Mouse (Mus musculus) thymus, adult 2 months (tissue): ENCODE measurements around the gene Bnipl. TPM values are rescaled to one million over a fixed set of nuclear protein-coding genes. Genes with fewer than 3 reads are reported as not detected.

Experiments used
- DNase-seq: peaks from one replicate; pipeline ENCODE4 v3.0.0; 2021
- H3K27ac ChIP-seq: fragments of 200-500 bp; 2 replicates; pipeline ENCODE4 v1.5.1; 2012; ENCODE audit warnings: low read length, control low read depth; ENCODE audit not compliant: control insufficient read depth, insufficient read depth
- H3K27me3 ChIP-seq: fragments of 200-500 bp; 2 replicates; pipeline ENCODE4 v1.6.1; 2012; ENCODE audit warnings: mild to moderate bottlenecking, low read length, moderate library complexity, mixed read lengths; ENCODE audit not compliant: control insufficient read depth, insufficient read depth
- H3K36me3 ChIP-seq: fragments of 200-500 bp; 2 replicates; pipeline ENCODE4 v1.6.1; 2012; ENCODE audit warnings: mild to moderate bottlenecking, low read length, moderate library complexity; ENCODE audit not compliant: control insufficient read depth, insufficient read depth
- H3K4me1 ChIP-seq: fragments of 200-500 bp; replicated peaks from 2 replicates; pipeline ENCODE4 v1.6.1; 2012; ENCODE audit warnings: low read length; ENCODE audit not compliant: control insufficient read depth, insufficient read depth
- H3K4me3 ChIP-seq: fragments of 200-500 bp; 2 replicates; pipeline ENCODE4 v1.5.1; 2012; ENCODE audit warnings: mild to moderate bottlenecking, low read length, control low read depth, moderate library complexity; ENCODE audit not compliant: control insufficient read depth, insufficient read depth
- CTCF ChIP-seq: fragments of 200-500 bp; IDR thresholded peaks from 2 replicates; pipeline ENCODE4 v1.5.1; 2012; ENCODE audit warnings: mild to moderate bottlenecking, control low read depth, low read length, moderate library complexity, borderline replicate concordance; ENCODE audit not compliant: control insufficient read depth, poor library complexity, insufficient read depth; ENCODE audit errors: extremely low read depth
- POLR2A ChIP-seq: fragments of 200-500 bp; IDR thresholded peaks from 2 replicates; pipeline ENCODE4 v1.6.1; 2012; ENCODE audit warnings: mild to moderate bottlenecking, low read length, control low read depth, moderate library complexity; ENCODE audit not compliant: control insufficient read depth, poor library complexity, insufficient read depth; ENCODE audit errors: extremely low read depth
- WGBS: fragments of 180-500 bp; shearing (Covaris S2); methylation state at CpG from one replicate; pipeline ENCODE4 v1.1.7; 2018; 5-methylcytosine and 5-hydroxymethylcytosine counted together
- polyA plus RNA-seq: library from polyadenylated mRNA; depleted of rRNA; stranded (reverse); fragments of >200 nt; gene quantifications from 2 replicates; pipeline ENCODE4 v1.2.3, GENCODE M21; 2012; rRNA removed

The Bnipl gene
- 1.3 and 1.6 TPM in 2 replicates for polyA plus RNA-seq

DNA sequence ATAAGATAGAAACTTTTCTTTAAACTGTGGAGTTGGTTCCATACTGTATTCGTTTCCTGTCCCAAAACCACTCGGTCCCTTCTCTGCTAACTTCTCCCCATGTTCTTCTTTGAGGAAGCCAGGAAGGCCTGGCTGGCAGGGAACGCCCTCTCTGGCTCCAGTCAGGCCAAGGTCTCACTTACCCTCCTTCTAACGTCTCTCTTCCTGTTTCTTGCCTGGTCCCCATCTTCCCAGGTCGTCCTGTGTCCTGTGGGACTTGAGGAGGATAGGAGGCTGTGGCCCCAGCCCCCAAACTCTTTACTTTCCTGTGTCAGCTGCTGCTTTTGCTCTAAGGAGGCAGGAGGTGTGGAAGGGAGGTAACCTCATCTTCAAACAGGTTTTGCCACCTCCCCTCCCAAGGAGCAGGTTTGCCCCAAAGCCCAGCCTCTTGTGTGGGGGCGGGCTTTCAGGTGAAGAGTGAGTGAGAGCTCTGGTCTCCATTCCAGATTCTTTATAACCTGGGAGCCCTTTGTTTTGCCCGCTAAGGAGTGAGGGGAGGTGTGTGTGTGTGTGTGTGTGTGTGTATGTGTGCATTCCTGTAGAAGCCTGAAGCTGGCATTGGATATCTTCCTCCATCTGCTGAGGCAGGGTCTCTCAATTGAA is at the start of gene Bnipl:
Gene Bnipl, minus strand, starts transcription at position 411 of the 642 bp plus-strand sequence.
- Histone ChIP-seq H3K27me3 (no peaks in the 10 kb centered on the region), H3K27ac (no peak within 1 kb of the TSS), H3K4me3 (no peak within 1 kb of the TSS), H3K4me1 (no peaks in the 10 kb centered on the region; the same call in 1 of the 2 replicates), H3K36me3 (peaks cover 8% of the 10 kb centered on the region)
- TF ChIP-seq POLR2A, result no peak
- no peak for TF ChIP-seq CTCF
- DNase-seq, result no peak
- WGBS, result 73% methylated on average over 7 of the region's 7 CpGs

- Histone ChIP-seq H3K27ac (no peak overlapping the region), H3K4me3 (no peak overlapping the region), H3K4me1 (peaks cover 11% of the 10 kb centered on the region), H3K36me3 (no peaks in the 10 kb centered on the region), H3K27me3 (no peaks in the 10 kb centered on the region)
- 95% methylated on average over 7 of the region's 7 CpGs for WGBS
- no peak for DNase-seq
- TF ChIP-seq POLR2A, result no peak
- no peak for TF ChIP-seq CTCF
Observed at GRCm38 (mm10) chr3:95298018-95298417, 47.0 kb upstream of the Bnipl start.

GRCm38 (mm10) chr3:95296103-95296469 is 45.1 kb upstream of the Bnipl start:
- no peak overlapping the region for H3K27ac ChIP-seq
- DNase-seq, result peak; percentile 62

DNA sequence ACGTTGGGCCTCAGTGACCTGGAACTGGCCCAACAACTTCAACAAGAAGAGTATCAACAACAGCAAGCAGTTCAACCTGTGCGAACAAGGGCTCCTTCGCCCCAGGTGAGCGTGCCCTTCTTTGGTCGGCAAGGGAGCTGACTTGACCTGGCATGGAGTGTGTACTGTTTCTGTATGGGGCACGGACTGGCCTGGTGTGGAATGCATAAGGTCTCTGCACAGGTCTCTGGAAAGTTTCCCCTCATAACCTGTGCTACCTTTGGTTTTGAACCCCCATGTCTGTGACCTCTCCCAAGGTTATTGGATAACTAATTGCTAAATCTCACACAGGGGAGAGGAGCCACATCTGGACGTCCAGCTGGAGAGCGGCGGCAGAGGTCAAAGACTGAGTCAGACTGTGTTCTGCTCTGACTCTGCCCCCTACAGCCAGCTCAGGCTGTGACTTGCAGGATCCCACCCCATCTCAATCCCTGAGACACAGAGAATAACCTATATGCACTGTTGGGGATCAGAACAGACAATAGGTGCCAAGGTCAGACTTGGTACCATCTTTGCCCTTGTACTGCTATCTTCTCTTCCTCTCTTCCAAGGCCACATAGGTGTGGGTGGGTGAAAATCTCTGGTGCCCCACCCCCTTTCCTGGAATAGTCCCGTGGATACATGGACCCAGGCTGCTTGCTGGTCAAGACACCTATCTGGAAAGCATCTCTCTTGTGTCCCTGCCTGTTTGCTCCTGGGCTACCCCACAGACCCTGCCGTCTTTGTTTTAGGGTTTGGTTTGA is 44.5 kb upstream of the Bnipl start:
- TF ChIP-seq POLR2A (no peak), CTCF (no peak)
- Histone ChIP-seq H3K4me1 (peaks cover 17% of the 10 kb centered on the region), H3K27me3 (no peaks in the 10 kb centered on the region), H3K4me3 (no peak overlapping the region), H3K36me3 (no peaks in the 10 kb centered on the region), H3K27ac (no peak overlapping the region)
- DNase-seq, result no peak
- WGBS, result 87% methylated on average over 11 of the region's 11 CpGs

More at GRCm38 (mm10) chr3:95296103-95296469, 45.1 kb upstream of the Bnipl start:
- Histone ChIP-seq H3K4me3 (no peak overlapping the region), H3K27me3 (no peaks in the 10 kb centered on the region), H3K4me1 (peaks cover 11% of the 10 kb centered on the region), H3K36me3 (no peaks in the 10 kb centered on the region)
- WGBS, result 15% methylated on average over 5 of the region's 5 CpGs
- TF ChIP-seq CTCF, result no peak
- no peak for TF ChIP-seq POLR2A

GRCm38 (mm10) chr3:95294718-95295117 is 43.7 kb upstream of the Bnipl start:
- H3K27me3 ChIP-seq, result no peaks in the 10 kb centered on the region
- no peak overlapping the region for H3K27ac ChIP-seq
- peaks cover 17% of the 10 kb centered on the region for H3K4me1 ChIP-seq
- no peak for TF ChIP-seq CTCF
- no peak for TF ChIP-seq POLR2A
- no peaks in the 10 kb centered on the region for H3K36me3 ChIP-seq
- no peak for DNase-seq
- 73% methylated on average over 5 of the region's 5 CpGs for WGBS
- no peak overlapping the region for H3K4me3 ChIP-seq

- 30% methylated on average over 7 of the region's 7 CpGs for WGBS
- H3K4me3 ChIP-seq, result no peak overlapping the region
- H3K4me1 ChIP-seq, result peaks cover 17% of the 10 kb centered on the region
- H3K27ac ChIP-seq, result no peak overlapping the region
- DNase-seq, result no peak
- no peak for TF ChIP-seq CTCF
- TF ChIP-seq POLR2A, result no peak
- no peaks in the 10 kb centered on the region for H3K36me3 ChIP-seq
- H3K27me3 ChIP-seq, result no peaks in the 10 kb centered on the region
Observed at GRCm38 (mm10) chr3:95294316-95294715, 43.3 kb upstream of the Bnipl start.

GRCm38 (mm10) chr3:95293537-95293936 is 42.5 kb upstream of the Bnipl start:
- Histone ChIP-seq H3K27ac (no peak overlapping the region), H3K36me3 (no peaks in the 10 kb centered on the region), H3K4me3 (no peak overlapping the region), H3K27me3 (no peaks in the 10 kb centered on the region), H3K4me1 (peaks cover 17% of the 10 kb centered on the region)
- TF ChIP-seq POLR2A, result no peak
- TF ChIP-seq CTCF, result no peak
- no peak for DNase-seq
- WGBS, result 31% methylated on average over 11 of the region's 11 CpGs
